Mouse (Mus musculus) midbrain, embryonic 10.5 days (tissue): ENCODE data around the gene Fkbp5. TPM values are rescaled to one million over a fixed set of nuclear protein-coding genes. Genes with fewer than 3 reads are reported as not detected.

ENCODE experiments used
- DNase-seq: peaks from one replicate; pipeline ENCODE4 v3.0.0-alpha.2; 2017; ENCODE audit warnings: low spot score
- H3K27ac ChIP-seq: fragments of 300-500 bp; sonication (generic); replicated peaks from 2 replicates; pipeline ENCODE4 v1.5.1; 2016; ENCODE audit warnings: mild to moderate bottlenecking
- H3K27me3 ChIP-seq: fragments of 300-500 bp; sonication (generic); 2 replicates; pipeline ENCODE4 v1.6.1; 2016; ENCODE audit warnings: low read depth, mild to moderate bottlenecking; ENCODE audit not compliant: poor library complexity, severe bottlenecking
- H3K36me3 ChIP-seq: fragments of 300-500 bp; sonication (generic); 2 replicates; pipeline ENCODE4 v1.6.1; 2016; ENCODE audit warnings: mild to moderate bottlenecking, moderate library complexity
- H3K4me1 ChIP-seq: fragments of 300-500 bp; sonication (generic); 2 replicates; pipeline ENCODE4 v1.6.1; 2016
- H3K4me3 ChIP-seq: fragments of 300-500 bp; sonication (generic); 2 replicates; pipeline ENCODE4 v1.5.1; 2016; ENCODE audit warnings: mild to moderate bottlenecking, moderate library complexity
- H3K9me3 ChIP-seq: fragments of 300-500 bp; sonication (generic); replicated peaks from 2 replicates; pipeline ENCODE4 v1.6.1; 2016; ENCODE audit warnings: mild to moderate bottlenecking
- WGBS: fragments of 180-500 bp; shearing (Covaris S2); methylation state at CpG from one replicate; pipeline ENCODE4 v1.1.7; 2016; 5-methylcytosine and 5-hydroxymethylcytosine counted together
- polyA plus RNA-seq: library from polyadenylated mRNA; unstranded; fragments of >200 nt; fragmentation: Nextera tagmentation; extraction: Ambion mirVana; gene quantifications from 2 replicates; pipeline ENCODE4 v1.2.1, GENCODE M21; 2016

Gene Fkbp5
- polyA plus RNA-seq, 1 experiment from 2014 or later, result 31.9 TPM

DNA sequence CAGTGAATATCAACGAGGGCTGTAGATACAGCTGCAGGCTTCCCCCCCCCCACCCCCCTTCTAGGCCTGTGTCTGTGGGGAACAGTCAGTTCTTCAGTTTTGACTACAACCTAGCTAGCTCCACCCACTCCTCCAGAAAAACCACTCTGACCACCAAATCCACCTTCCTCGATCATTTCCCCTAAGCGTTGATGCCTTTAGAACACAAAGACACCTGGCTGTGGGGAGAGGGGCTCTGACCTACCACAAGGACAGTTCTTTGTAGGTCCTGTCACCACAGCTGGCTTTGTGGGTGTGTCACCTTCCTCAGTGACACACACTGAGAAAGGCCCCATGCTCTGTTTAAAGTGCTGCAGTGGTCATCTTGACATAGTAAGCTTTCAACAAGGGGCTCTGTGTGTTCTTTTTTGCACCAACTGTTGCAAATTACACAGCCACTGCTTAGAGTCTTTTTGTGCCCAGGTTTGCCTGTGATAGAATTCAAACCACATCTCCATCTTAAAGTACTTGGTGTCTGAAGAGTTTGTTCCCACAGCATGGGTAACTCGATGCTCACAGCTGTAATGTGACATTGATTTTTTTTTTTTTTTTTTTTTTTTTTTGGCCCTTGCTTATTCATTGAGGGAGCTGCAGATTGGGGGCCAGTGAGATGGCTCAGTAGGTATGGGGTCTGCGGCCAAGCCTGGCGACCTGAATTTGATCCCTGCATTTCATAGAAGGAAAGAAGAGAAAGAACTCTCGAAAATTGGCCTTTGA is 28.9 kb downstream of the Fkbp5 start:
- DNase-seq, result no peak
- Histone ChIP-seq H3K36me3 (no peaks in the 10 kb centered on the region), H3K27ac (no peak overlapping the region), H3K9me3 (no peaks in the 10 kb centered on the region), H3K4me1 (peaks cover 29% of the 10 kb centered on the region), H3K4me3 (no peak overlapping the region), H3K27me3 (no peaks in the 10 kb centered on the region)
- WGBS, result 81% methylated on average over 7 of the region's 7 CpGs

DNA sequence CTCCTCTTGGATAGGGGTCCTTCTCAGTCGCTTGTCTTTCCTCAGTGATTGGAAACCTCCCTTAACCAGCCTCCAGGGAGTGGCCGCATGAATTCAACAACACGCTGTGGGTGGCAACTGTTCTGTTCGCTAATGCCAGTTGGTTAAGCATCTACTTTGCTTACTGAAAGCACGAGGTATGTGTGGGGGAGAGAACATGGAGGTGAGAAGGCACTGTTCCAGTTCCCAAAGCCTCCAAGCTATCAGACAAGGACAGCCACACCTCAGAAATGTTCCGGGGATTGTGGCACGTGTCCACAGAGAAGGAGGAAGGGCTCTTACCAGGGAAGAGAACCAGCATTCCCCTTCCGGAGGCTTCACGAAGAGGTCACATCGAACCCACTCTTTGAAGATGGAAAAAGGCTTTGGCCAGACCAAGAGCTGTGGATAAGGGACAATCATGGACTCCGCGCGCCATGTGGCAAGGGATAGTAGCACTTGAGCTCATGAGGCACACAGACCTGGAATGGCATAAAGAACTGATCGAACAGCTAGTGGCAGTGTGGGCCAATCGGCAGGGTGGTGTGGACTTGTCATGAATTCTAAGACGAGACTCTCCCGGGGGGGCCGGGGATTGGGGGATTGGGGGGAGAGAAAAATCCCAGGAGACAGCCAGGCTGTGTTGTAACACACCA is 29.6 kb downstream of the Fkbp5 start:
- H3K4me1 ChIP-seq, result peaks cover 29% of the 10 kb centered on the region
- no peak for DNase-seq
- H3K27me3 ChIP-seq, result no peaks in the 10 kb centered on the region
- 94% methylated on average over 18 of the region's 18 CpGs for WGBS
- no peak overlapping the region for H3K27ac ChIP-seq
- H3K36me3 ChIP-seq, result no peaks in the 10 kb centered on the region
- no peaks in the 10 kb centered on the region for H3K9me3 ChIP-seq
- H3K4me3 ChIP-seq, result no peak overlapping the region

DNA sequence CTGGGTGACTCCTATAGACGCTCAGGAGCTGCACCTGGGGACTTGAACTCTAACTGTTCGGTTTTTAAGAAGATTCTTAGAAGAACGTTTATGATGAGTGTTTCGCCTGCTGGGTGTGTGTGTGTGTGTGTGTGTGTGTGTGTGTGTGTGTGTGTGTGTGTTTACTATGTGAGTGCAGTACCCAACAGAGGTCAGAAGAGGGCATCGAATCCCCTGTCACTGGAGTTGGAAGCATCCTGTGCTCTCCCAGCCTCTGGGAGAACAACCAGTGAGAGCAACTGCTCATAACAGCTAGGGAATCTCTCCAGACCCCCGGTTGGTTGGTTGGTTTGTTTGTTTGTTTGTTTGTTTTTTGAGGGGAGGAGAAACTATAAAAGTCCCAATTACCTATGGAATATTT is 30.6 kb downstream of the Fkbp5 start:
- no peaks in the 10 kb centered on the region for H3K36me3 ChIP-seq
- H3K27me3 ChIP-seq, result no peaks in the 10 kb centered on the region
- peak overlapping the region; percentile 91; the same call in 1 of the 2 replicates for H3K4me3 ChIP-seq
- 82% methylated on average over 6 of the region's 6 CpGs for WGBS
- H3K4me1 ChIP-seq, result peaks cover 28% of the 10 kb centered on the region
- peak overlapping the region; percentile 95 for H3K27ac ChIP-seq
- DNase-seq, result no peak
- H3K9me3 ChIP-seq, result no peaks in the 10 kb centered on the region

- WGBS, result under 1% methylated on average over 56 of the region's 58 CpGs
Measured at GRCm38 (mm10) chr17:28485977-28486400, 31.3 kb downstream of the Fkbp5 start.

DNA sequence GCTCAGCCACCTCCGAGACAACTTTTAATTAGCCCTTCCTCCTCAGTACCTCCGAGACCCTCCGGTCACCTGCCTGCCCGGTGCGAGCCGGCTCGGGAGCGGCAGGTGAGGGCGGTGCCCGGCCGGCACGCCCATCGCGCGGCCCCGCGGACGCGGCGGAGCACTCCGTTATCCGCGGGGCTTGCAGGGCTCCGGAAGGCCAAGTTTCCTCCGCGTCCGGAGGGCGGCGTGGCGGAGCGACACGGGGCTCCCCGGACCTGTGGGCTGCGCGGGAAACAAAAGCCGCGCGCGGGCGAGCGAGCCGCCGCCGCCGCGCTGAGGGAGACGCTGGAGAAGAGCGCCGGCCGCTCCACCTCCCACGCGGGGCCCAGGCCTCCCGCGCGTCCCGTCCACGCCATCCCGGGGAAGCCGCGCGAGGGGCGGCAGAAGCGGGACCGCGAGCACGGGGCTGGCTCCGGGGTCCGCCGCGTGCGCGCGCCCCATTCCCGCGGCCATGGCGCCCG is 31.8 kb downstream of the Fkbp5 start:
- peak; percentile 63 for DNase-seq
- Histone ChIP-seq H3K27ac (peak overlapping the region; percentile 95), H3K4me3 (peak overlapping the region; percentile 91), H3K27me3 (no peaks in the 10 kb centered on the region), H3K4me1 (peaks cover 21% of the 10 kb centered on the region), H3K9me3 (no peaks in the 10 kb centered on the region), H3K36me3 (peaks cover 9% of the 10 kb centered on the region; the same call in 1 of the 2 replicates)
- under 1% methylated on average over 74 of the region's 77 CpGs for WGBS

More at GRCm38 (mm10) chr17:28485977-28486400, 31.3 kb downstream of the Fkbp5 start:
- Histone ChIP-seq H3K27me3 (no peaks in the 10 kb centered on the region), H3K36me3 (0 out of 2 replicates have a peak, but pooled peaks cover 4% of the 10 kb centered on the region), H3K27ac (peak overlapping the region; percentile 95), H3K4me3 (peak overlapping the region; percentile 91), H3K9me3 (no peaks in the 10 kb centered on the region), H3K4me1 (peaks cover 21% of the 10 kb centered on the region)
- peak; percentile 99 for DNase-seq

GRCm38 (mm10) chr17:28484704-28485445 is 32.5 kb downstream of the Fkbp5 start:
- peak overlapping the region; percentile 95 for H3K27ac ChIP-seq
- H3K4me3 ChIP-seq, result peak overlapping the region; percentile 91
- peak; percentile 65 for DNase-seq
- peaks cover 13% of the 10 kb centered on the region; the same call in 1 of the 2 replicates for H3K36me3 ChIP-seq
- 13% methylated on average over 30 of the region's 30 CpGs for WGBS
- no peaks in the 10 kb centered on the region for H3K27me3 ChIP-seq
- H3K9me3 ChIP-seq, result no peaks in the 10 kb centered on the region
- peaks cover 21% of the 10 kb centered on the region for H3K4me1 ChIP-seq

- H3K36me3 ChIP-seq, result peaks cover 17% of the 10 kb centered on the region; the same call in 1 of the 2 replicates
- peaks cover 3% of the 10 kb centered on the region; the same call in 1 of the 2 replicates for H3K4me1 ChIP-seq
- H3K9me3 ChIP-seq, result no peaks in the 10 kb centered on the region
- no peak overlapping the region for H3K4me3 ChIP-seq
- 94% methylated on average over 8 of the region's 8 CpGs for WGBS
- H3K27me3 ChIP-seq, result no peaks in the 10 kb centered on the region
- DNase-seq, result no peak
- H3K27ac ChIP-seq, result no peak overlapping the region
Measured at GRCm38 (mm10) chr17:28477421-28477820, 39.9 kb downstream of the Fkbp5 start.

GRCm38 (mm10) chr17:28476441-28476840 is 40.9 kb downstream of the Fkbp5 start:
- peaks cover 12% of the 10 kb centered on the region; the same call in 1 of the 2 replicates for H3K4me1 ChIP-seq
- no peaks in the 10 kb centered on the region for H3K27me3 ChIP-seq
- DNase-seq, result no peak
- H3K27ac ChIP-seq, result no peak overlapping the region
- H3K9me3 ChIP-seq, result no peaks in the 10 kb centered on the region
- no peak overlapping the region for H3K4me3 ChIP-seq
- peaks cover 20% of the 10 kb centered on the region; the same call in 1 of the 2 replicates for H3K36me3 ChIP-seq

DNA sequence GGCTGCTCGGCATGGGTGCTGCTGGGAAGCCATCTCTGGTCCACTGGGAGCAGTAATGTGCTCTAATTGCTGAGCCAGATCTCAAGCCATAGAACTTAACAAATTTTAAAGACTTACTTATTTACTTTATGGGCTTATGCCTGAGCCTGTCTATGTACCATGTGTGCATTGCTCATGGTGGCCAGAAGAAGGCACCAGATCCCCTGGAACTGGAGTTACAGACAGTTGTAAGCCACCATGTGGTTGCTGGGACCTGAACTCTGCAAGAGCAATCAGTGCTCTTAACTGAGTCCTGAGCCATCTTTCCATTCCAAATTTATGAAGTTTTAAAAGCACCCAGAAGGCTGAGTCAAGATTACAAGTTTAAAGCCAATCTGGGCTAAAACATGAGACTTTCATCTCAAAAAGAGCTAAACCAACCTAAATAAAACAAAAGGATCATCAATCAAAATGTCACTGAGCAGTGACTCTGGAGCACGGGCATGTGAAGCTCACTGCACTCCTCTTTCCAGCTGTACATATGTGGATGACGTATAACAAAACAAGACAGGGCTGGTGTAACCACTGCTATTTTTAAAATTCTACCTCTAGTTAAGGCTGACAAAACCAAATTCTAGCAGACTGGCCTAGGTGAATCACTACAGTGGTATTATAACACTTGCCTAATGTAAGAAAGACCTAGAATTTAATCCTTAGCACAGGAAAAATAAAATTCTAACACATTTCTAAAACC is 41.6 kb downstream of the Fkbp5 start:
- DNase-seq, result no peak
- WGBS, result 93% methylated on average over 3 of the region's 3 CpGs
- Histone ChIP-seq H3K4me3 (no peak overlapping the region), H3K36me3 (peaks cover 13% of the 10 kb centered on the region; the same call in 1 of the 2 replicates), H3K27me3 (no peaks in the 10 kb centered on the region), H3K9me3 (no peaks in the 10 kb centered on the region), H3K4me1 (peaks cover 12% of the 10 kb centered on the region; the same call in 1 of the 2 replicates), H3K27ac (no peak overlapping the region)

GRCm38 (mm10) chr17:28472696-28473095 is 44.6 kb downstream of the Fkbp5 start:
- Histone ChIP-seq H3K4me1 (peaks cover 16% of the 10 kb centered on the region; the same call in 1 of the 2 replicates), H3K27me3 (no peaks in the 10 kb centered on the region), H3K4me3 (no peak overlapping the region), H3K36me3 (0 out of 2 replicates have a peak, but pooled peaks cover 7% of the 10 kb centered on the region), H3K27ac (no peak overlapping the region), H3K9me3 (no peaks in the 10 kb centered on the region)
- no peak for DNase-seq
- WGBS, result 68% methylated on average over 5 of the region's 5 CpGs

- Histone ChIP-seq H3K36me3 (0 out of 2 replicates have a peak, but pooled peaks cover 7% of the 10 kb centered on the region), H3K27ac (no peak overlapping the region), H3K4me1 (peaks cover 16% of the 10 kb centered on the region; the same call in 1 of the 2 replicates), H3K4me3 (no peak overlapping the region), H3K27me3 (no peaks in the 10 kb centered on the region), H3K9me3 (no peaks in the 10 kb centered on the region)
- no peak for DNase-seq
- 80% methylated on average over 6 of the region's 6 CpGs for WGBS
Measured at GRCm38 (mm10) chr17:28470876-28471275, 46.5 kb downstream of the Fkbp5 start.
